Mouse (Mus musculus) ovary, postnatal 14 days (tissue): ENCODE results near the gene 9130023H24Rik.

Experiments
- DNase-seq: peaks from one replicate; pipeline ENCODE4 v3.0.0; 2022; ENCODE audit warnings: low spot score

9130023H24Rik gene

GRCm38 (mm10) chr7:128237927-128238778 is at the start of gene 9130023H24Rik:
9130023H24Rik (minus strand) TSS chr7:128238031.
- peak; percentile 100 for DNase-seq

GRCm38 (mm10) chr7:128285060-128285459 is 47.2 kb upstream of the 9130023H24Rik start:
- no peak for DNase-seq

- no peak for DNase-seq
Observed at GRCm38 (mm10) chr7:128284047-128284446, 46.2 kb upstream of the 9130023H24Rik start.

- DNase-seq, result no peak
Observed at GRCm38 (mm10) chr7:128282532-128283244, 44.9 kb upstream of the 9130023H24Rik start.

- DNase-seq, result no peak
Observed at GRCm38 (mm10) chr7:128281765-128282164, 43.9 kb upstream of the 9130023H24Rik start.

- no peak for DNase-seq
Observed at GRCm38 (mm10) chr7:128279750-128280149, 41.9 kb upstream of the 9130023H24Rik start.

GRCm38 (mm10) chr7:128276051-128276450 is 38.2 kb upstream of the 9130023H24Rik start:
- no peak for DNase-seq

GRCm38 (mm10) chr7:128271496-128271895 is 33.7 kb upstream of the 9130023H24Rik start:
- DNase-seq, result no peak

GRCm38 (mm10) chr7:128270431-128270850 is 32.6 kb upstream of the 9130023H24Rik start:
- no peak for DNase-seq

GRCm38 (mm10) chr7:128267813-128268212 is 30.0 kb upstream of the 9130023H24Rik start:
- no peak for DNase-seq

GRCm38 (mm10) chr7:128267391-128267790 is 29.6 kb upstream of the 9130023H24Rik start:
- no peak for DNase-seq

GRCm38 (mm10) chr7:128266056-128266455 is 28.2 kb upstream of the 9130023H24Rik start:
- DNase-seq, result no peak

GRCm38 (mm10) chr7:128265411-128265810 is 27.6 kb upstream of the 9130023H24Rik start, which contains the start of gene Slc5a2:
Slc5a2 (plus strand) TSS chr7:128265657.
- no peak for DNase-seq

GRCm38 (mm10) chr7:128256783-128257334 is 19.0 kb upstream of the 9130023H24Rik start:
- peak; percentile 54 for DNase-seq

GRCm38 (mm10) chr7:128255757-128256156 is 17.9 kb upstream of the 9130023H24Rik start:
- no peak for DNase-seq

GRCm38 (mm10) chr7:128254978-128255377 is 17.1 kb upstream of the 9130023H24Rik start:
- no peak for DNase-seq

GRCm38 (mm10) chr7:128252609-128253008 is 14.8 kb upstream of the 9130023H24Rik start:
- no peak for DNase-seq

- DNase-seq, result no peak
Observed at GRCm38 (mm10) chr7:128251946-128252345, 14.1 kb upstream of the 9130023H24Rik start.

- DNase-seq, result no peak
Observed at GRCm38 (mm10) chr7:128249998-128250397, 12.2 kb upstream of the 9130023H24Rik start.

- DNase-seq, result no peak
Observed at GRCm38 (mm10) chr7:128248081-128249042, 10.5 kb upstream of the 9130023H24Rik start.

GRCm38 (mm10) chr7:128247443-128247842 is 9.6 kb upstream of the 9130023H24Rik start:
- peak; percentile 86 for DNase-seq
